Mouse (Mus musculus) gastrocnemius, adult 18-20 months (tissue): Measurements from ENCODE around the gene Rrnad1. TPM values are rescaled to one million over a fixed set of nuclear protein-coding genes. Genes with fewer than 3 reads are reported as not detected.
"Not testable (repeated sequence)": the region's sequence is repeated elsewhere in the genome, so short reads cannot be mapped to it uniquely, and the experiment has no call there.

Experiments used
- DNase-seq: peaks from one replicate; pipeline ENCODE4 v3.0.0; 2021; ENCODE audit warnings: low spot score
- total RNA-seq, 2 experiments: library from RNA; stranded (reverse); gene quantifications; 2 replicates each; pipeline ENCODE4 v1.2.3; 2021

Gene Rrnad1
- total RNA-seq, 2 experiments from 2014 or later, result 3.2 to 3.4 TPM

DNA sequence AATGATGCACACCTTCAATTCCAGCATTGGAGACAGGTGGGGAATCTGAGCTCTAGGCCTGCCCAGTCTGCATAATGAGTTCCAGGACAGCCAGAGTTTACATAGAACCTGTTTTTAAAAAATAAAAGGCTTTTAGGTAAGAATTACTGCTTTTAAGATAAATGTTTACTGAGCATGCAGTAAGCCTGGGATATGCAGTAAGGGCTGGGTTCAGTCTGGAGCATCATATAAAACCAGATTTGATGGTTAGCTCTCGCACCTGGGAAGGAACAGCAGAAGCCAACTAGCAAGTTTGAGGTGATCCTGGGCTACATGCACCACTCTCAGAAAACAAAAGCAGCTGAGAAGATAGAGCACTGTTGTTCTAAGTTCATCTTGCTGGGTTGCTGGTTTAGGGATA is 12.0 kb downstream of the Rrnad1 start:
- no peak for DNase-seq

GRCm38 (mm10) chr3:87916990-87917389 is 13.5 kb downstream of the Rrnad1 start:
- DNase-seq, result no peak

GRCm38 (mm10) chr3:87913891-87914290 is 16.6 kb downstream of the Rrnad1 start:
- DNase-seq, result no peak

DNA sequence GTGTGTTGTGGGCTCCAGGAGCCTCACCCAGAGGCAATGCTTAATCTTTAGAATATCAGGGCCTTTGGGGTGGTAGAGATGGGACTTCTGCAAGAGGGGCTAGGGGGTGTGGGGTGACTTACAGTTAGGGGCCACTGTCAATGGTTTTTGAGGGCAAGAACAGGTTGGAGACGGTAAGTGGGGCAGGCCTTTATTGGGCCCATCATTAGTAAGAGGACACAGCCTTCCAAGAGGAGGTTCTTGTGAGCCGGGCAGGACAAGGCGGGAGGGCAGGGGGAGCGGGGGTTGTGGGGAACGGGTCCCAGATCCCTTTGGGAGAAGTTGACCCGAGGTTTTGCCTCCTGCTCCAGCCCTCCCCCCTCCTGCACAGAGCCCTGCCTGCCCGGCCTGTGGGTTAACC is 17.0 kb downstream of the Rrnad1 start:
- no peak for DNase-seq

DNA sequence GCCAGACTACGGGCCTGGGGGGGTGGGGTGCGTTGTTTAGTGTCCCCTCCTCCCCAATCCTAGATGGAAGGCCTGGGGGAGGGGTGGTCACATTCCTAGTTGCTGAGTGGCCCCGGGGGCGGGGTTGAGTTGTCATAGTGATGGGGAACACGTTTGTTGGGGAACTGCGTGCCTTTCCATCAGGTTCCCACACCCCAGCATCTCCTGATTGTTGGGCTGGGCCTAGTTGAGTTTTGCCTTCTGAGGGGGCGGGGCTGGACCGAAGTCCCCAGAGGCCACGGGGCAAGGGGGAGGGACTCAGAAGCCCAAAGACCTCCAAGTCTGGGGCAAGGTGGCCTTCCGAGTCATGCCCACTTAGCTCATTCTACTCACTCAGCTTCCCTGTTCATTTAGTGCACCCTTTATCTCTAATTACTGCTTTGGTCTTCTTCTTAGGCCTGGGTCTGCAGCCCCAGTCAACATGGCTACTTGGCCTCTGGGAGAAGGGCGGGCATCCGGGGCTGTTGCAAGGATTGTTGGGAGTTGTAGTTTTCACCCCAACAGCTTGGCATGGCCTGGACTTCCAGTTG is 19.9 kb downstream of the Rrnad1 start:
- DNase-seq, result peak; percentile 83

DNA sequence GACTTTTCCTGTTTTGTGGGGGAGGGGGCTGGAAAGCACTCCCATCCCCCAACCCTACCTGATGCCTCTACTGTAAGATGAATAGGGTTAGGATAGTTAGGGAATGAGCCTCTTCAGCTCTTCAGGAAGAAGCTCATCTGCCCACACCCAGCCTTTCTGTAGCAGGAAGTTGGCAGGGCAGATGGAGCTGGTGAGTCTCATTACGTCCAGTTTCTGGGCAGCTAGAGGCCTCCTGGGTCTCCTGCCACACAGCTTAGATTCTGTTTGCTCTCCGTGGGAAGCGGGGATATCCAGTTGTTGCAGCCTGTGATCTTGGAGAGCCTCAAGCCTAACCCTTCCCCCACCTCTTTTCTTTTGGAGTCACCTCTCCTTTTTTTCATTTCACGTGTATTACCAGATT is 20.6 kb downstream of the Rrnad1 start:
- DNase-seq, result no peak

DNA sequence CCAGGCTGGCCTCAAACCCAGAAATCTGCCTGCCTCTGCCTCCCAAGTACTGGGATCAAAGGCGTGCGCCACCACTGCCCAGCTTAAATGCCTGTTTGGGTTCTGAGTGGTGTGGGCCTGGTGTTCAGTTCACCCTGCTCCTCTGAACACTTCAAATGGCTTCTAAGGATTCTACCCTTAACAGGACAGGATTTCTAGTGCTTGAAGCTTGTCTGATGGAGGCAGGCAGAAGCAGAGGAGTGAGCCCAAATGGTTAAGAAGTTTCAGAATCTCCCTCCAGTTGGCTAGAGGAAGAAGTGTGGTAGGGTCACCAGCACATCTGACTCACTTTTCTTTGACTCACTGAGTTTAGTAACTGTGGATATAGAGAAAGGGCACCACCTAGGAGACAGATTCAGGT is 21.1 kb downstream of the Rrnad1 start:
- no peak for DNase-seq

GRCm38 (mm10) chr3:87907906-87908305 is 22.6 kb downstream of the Rrnad1 start:
- DNase-seq, result no peak

GRCm38 (mm10) chr3:87906981-87907857 is 23.3 kb downstream of the Rrnad1 start:
- DNase-seq, result peak; percentile 37

DNA sequence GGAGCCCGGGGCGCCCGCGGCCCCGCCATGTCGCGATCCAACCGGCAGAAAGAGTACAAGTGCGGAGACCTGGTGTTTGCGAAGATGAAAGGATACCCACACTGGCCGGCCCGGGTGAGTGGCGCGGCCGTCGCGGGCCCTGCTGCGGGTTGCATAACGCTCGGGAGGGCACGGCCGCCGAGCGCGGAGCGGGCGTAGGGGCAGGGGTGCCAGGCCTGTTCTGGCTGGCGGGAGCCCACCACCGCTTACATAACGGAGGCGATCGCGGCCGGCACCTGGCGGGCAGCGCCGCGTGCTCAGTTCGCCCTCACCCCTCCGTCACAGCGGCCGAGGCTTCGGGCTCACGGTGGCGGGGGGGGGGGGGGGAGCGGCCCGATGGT is 23.9 kb downstream of the Rrnad1 start:
- peak; percentile 72 for DNase-seq

GRCm38 (mm10) chr3:87905880-87906485 is 24.5 kb downstream of the Rrnad1 start, which contains the start of gene Hdgf:
Hdgf (plus strand) TSS chr3:87906321.
- peak; percentile 93 for DNase-seq

GRCm38 (mm10) chr3:87903821-87904220 is 26.7 kb downstream of the Rrnad1 start:
- no peak for DNase-seq

DNA sequence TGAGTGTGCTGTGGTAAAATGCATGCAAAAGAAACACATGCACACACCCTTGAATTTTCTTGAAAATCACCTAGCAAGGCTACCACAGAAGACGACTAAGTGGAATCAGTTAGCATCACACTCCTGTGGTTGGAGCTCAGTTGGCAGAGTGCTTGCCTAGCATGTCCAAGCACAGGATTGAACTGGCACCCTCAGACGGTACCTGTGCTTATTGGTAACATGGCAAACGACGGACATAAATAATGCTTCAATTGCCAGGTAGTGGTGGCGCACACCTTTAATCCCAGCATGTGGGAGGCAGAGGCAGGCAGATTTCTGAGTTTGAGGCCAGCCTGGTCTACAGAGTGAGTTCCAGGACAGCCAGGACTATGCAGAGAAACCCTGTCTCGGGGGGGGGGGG is 28.6 kb downstream of the Rrnad1 start:
- DNase-seq, result not testable (repeated sequence)

DNA sequence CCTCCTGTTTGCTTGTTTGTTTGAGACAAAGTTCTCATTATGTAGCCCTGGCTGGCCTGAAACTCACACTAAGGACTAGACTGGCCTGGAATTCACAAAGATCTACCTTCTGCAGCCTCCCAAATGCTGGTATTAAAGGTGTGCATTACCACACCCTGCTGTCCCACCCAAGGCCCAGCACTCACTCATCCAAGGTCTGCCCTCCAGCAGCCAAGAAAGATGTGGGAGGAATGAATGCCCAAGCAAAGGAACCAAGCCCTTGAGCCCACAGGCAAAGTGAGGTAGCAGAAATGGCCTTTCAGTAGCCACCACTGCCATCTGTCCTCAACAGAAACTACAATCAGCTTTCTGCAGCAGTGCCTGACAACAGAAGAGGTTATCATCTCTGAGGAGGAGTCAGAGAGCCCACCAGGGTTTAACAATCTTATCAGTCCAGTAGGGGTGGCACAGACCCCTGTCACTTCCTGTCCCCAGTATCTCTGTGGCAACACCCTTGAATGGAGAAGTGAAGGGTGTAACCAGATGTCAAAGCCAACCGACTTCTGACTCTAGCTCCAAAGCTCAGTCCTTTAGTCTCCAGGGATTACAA is 29.4 kb downstream of the Rrnad1 start:
- DNase-seq, result no peak

DNA sequence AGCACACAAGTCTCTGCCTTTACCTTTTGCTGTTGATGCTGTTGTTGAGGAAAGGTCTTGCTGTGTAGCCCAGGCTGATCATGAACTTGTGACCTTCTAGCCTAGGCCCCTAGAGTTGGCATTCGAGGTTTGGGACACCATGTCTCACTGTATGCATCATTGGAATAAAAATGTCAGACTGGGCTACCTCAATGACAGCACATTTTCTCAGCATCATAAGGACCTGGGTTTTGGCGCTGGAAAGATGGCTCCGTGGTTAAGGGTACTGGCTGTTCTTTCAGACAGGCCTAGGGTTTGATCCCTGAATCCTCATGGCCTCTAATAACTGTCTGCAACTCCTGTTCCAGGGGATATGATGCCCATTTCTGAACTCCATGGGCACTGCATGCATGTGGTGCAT is 30.7 kb downstream of the Rrnad1 start:
- no peak for DNase-seq

GRCm38 (mm10) chr3:87899266-87899665 is 31.3 kb downstream of the Rrnad1 start:
- no peak for DNase-seq

GRCm38 (mm10) chr3:87893367-87893905 is 37.1 kb downstream of the Rrnad1 start:
- DNase-seq, result no peak

GRCm38 (mm10) chr3:87891481-87891880 is 39.0 kb downstream of the Rrnad1 start:
- DNase-seq, result no peak

- DNase-seq, result not testable (repeated sequence)
Measured at GRCm38 (mm10) chr3:87887400-87887799, 43.1 kb downstream of the Rrnad1 start.

- DNase-seq, result no peak
Measured at GRCm38 (mm10) chr3:87886416-87886815, 44.1 kb downstream of the Rrnad1 start.

GRCm38 (mm10) chr3:87886004-87886365 is 44.5 kb downstream of the Rrnad1 start:
- DNase-seq, result no peak
